Mouse (Mus musculus): ENCODE measurements around the gene Ran. TPM values are rescaled to one million over a fixed set of nuclear protein-coding genes. Genes with fewer than 3 reads are reported as not detected.

Gene Ran
- 107 TPM for polyA plus RNA-seq (2014; fragmentation: Illumina TruSeq; extraction: RNeasy Lipid Tissue Mini Kit (QIAGEN cat#74804); ENCODE audit: low read depth, low replicate concordance)

DNA sequence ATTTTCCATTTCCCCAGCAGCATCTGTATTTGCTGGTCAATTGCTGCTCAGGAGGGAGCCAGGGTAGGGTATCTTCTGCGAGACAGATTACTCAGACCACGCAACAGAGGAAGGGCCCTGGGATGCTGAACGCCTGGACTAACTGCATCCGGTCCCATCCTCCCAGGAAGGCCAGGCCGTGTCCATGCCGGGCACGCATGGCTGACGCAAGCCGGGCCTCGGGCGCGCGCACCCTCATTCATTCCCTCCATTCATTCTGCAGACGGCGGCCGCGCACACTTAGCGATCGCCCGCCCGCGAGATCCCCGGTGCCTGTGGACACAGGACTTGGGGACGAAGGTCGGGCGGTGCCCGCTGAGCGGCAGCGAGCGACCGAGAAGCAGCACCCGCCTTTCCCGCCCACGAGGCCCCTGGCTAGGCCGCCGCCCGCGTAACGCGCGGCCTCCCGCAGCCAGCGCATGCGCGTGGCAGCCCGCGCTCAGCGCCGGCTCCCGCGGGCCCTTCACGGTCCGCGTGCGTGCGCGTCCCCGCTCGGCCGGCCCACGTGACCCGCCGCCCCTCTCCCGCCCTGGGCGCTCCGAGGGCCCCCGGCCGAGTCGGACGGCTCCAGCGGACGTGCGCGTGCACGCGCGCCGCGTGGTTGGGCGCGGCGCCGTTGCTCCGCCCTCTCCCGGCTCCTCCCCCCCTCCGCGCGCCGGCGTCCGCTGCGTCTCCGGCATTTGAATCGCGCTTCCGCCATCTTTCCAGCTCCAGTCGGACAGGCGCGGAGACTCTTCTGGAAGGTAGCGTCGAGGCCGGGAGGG, at the start of gene Ran:
Gene Ran (plus strand): TSS at position 573 of the 803 bp plus-strand sequence.

DNA sequence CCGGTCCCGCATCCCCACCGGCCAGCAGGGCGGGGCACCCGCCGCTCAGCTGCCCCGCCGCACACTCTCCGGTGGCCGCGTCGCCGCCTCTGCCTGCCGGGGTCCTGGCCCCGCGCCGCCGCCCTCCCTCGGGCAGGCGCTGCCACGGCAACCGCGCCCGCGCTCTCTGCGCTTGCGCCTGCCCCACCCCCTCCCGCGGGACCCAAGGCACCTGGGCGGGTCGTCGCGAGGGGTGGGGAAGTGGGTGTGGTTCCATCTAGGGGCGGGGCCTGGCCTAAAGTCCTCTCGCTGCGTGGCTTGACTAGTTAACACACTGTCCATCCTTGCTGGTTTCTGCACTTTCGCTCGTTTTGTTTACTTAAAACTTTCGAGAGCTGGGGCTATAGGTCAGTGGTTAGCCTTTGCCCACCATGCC, 11.4 kb upstream of the Ran start, which contains the start of gene Stx2:
Gene Stx2 (minus strand): TSS at position 163 of the 415 bp plus-strand sequence.

Other genes with a start within 250 kb of the Ran start
- gene Rimbp2, start 66.6 kb upstream of the Ran start, polyA plus RNA-seq (2014; fragmentation: Illumina TruSeq; extraction: RNeasy Lipid Tissue Mini Kit (QIAGEN cat#74804); ENCODE audit: low read depth, low replicate concordance): 1.5 TPM
- gene Stx2, start 11.5 kb upstream of the Ran start, polyA plus RNA-seq (2014; fragmentation: Illumina TruSeq; extraction: RNeasy Lipid Tissue Mini Kit (QIAGEN cat#74804); ENCODE audit: low read depth, low replicate concordance): 15.4 TPM
- gene Adgrd1, start 76.7 kb downstream of the Ran start, polyA plus RNA-seq (2014; fragmentation: Illumina TruSeq; extraction: RNeasy Lipid Tissue Mini Kit (QIAGEN cat#74804); ENCODE audit: low read depth, low replicate concordance): 0.98 TPM